16 mouse cellular contexts compared by ENCODE assay signal in genomic region chr10:36533633-36534335, GRCm38 (mm10). TPM values are rescaled to one million over a fixed set of nuclear protein-coding genes. Genes with fewer than 3 reads are reported as not detected.
DNase-seq lines count a peak whose midpoint lies in the region; ATAC-seq lines count a peak whose summit lies in the region.
"Had no signal": no experiment of that assay in that cellular context is flagged by ENCODE, and none has a peak within 500 bp of the region (broad histone marks: within the 10 kb centered on the region; RNA-seq: fewer than 3 reads in every experiment).

No protein-coding gene starts in this region.

- no peak overlapping the region for H3K27ac ChIP-seq in neural tube, embryonic 11.5 days (ENCODE audit: low read depth, low read length)
- no peak overlapping the region for H3K27ac ChIP-seq in forebrain, embryonic 15.5 days (replicated peaks)
- H3K27ac ChIP-seq in midbrain, embryonic 12.5 days (replicated peaks) = no peak overlapping the region
- H3K27ac ChIP-seq: heart, adult 2 months; liver, embryonic 15.5 days had no signal

- H3K9ac ChIP-seq in neural tube, embryonic 11.5 days (ENCODE audit: low read length) = no peak overlapping the region
- no peak overlapping the region for H3K9ac ChIP-seq in forebrain, embryonic 15.5 days (replicated peaks)
- H3K9ac ChIP-seq in midbrain, embryonic 12.5 days (replicated peaks) = no peak overlapping the region
- H3K9ac ChIP-seq: liver, embryonic 15.5 days had no signal

- 34% methylated on average over 4 of the region's 4 CpGs for WGBS in neural tube, embryonic 11.5 days
- 8% methylated on average over 4 of the region's 4 CpGs for WGBS in forebrain, embryonic 15.5 days
- WGBS in midbrain, embryonic 12.5 days = 24% methylated on average over 4 of the region's 4 CpGs

- intact Hi-C loops in left cerebral cortex, postnatal 36 days (cut with DNase I) = no loop called here

- H3K36me3 ChIP-seq in neural tube, embryonic 11.5 days (ENCODE audit: control insufficient read depth, insufficient read depth, low read length) = no peaks in the 10 kb centered on the region
- H3K36me3 ChIP-seq in forebrain, embryonic 15.5 days = no peaks in the 10 kb centered on the region
- H3K36me3 ChIP-seq in midbrain, embryonic 12.5 days = no peaks in the 10 kb centered on the region
- H3K36me3 ChIP-seq: liver, embryonic 15.5 days had no signal

- no peak overlapping the region for H3K4me3 ChIP-seq in neural tube, embryonic 11.5 days (ENCODE audit: low read depth, low read length)
- H3K4me3 ChIP-seq in forebrain, embryonic 15.5 days = no peak overlapping the region
- H3K4me3 ChIP-seq in midbrain, embryonic 12.5 days = no peak overlapping the region
- H3K4me3 ChIP-seq: erythroblast, embryonic 14.5 days; heart, adult 2 months; liver, embryonic 15.5 days had no signal

- H3K27me3 ChIP-seq in neural tube, embryonic 11.5 days (ENCODE audit: control insufficient read depth, insufficient read depth, low read length) = no peaks in the 10 kb centered on the region
- H3K27me3 ChIP-seq in forebrain, embryonic 15.5 days = no peaks in the 10 kb centered on the region
- H3K27me3 ChIP-seq in midbrain, embryonic 12.5 days = no peaks in the 10 kb centered on the region
- H3K27me3 ChIP-seq: liver, embryonic 15.5 days had no signal

- ATAC-seq in neural tube, embryonic 11.5 days (ENCODE audit: insufficient read depth, low FRiP score, low TSS enrichment) = peak; percentile 50; the same call in 1 of the 2 replicates
- peak; percentile 75 for ATAC-seq in forebrain, embryonic 15.5 days (replicated peaks)
- ATAC-seq in midbrain, embryonic 12.5 days (ENCODE audit: low FRiP score, low read depth) = peak; percentile 70; the same call in 1 of the 2 replicates
- ATAC-seq: CD4-positive, CD25-positive, alpha-beta regulatory T cell, adult 4 months had no signal

- no peaks in the 10 kb centered on the region for H3K9me3 ChIP-seq in neural tube, embryonic 11.5 days (ENCODE audit: control insufficient read depth, low read length)
- H3K9me3 ChIP-seq in forebrain, embryonic 15.5 days = no peaks in the 10 kb centered on the region
- H3K9me3 ChIP-seq in midbrain, embryonic 12.5 days = no peaks in the 10 kb centered on the region
- H3K9me3 ChIP-seq: liver, embryonic 15.5 days had no signal

- no peaks in the 10 kb centered on the region for H3K4me1 ChIP-seq in neural tube, embryonic 11.5 days (ENCODE audit: control insufficient read depth, insufficient read depth, low read length)
- peaks cover 9% of the 10 kb centered on the region; the same call in 1 of the 2 replicates for H3K4me1 ChIP-seq in forebrain, embryonic 15.5 days
- H3K4me1 ChIP-seq in midbrain, embryonic 12.5 days = peaks cover 6% of the 10 kb centered on the region; the same call in 1 of the 2 replicates
- H3K4me1 ChIP-seq: liver, embryonic 15.5 days had no signal

- peak; percentile 11 for DNase-seq in neural tube, embryonic 11.5 days (ENCODE audit: low spot score)
- no peak for DNase-seq in neural tube, embryonic 10.5 days (ENCODE audit: extremely low spot score, low spot score)
- no peak for DNase-seq in layer of hippocampus, adult 11-12 months (ENCODE audit: low spot score)
- DNase-seq in gastrocnemius, postnatal 25 days = no peak
- no peak for DNase-seq in left cerebral cortex, postnatal 36 days (ENCODE audit: low spot score in 2 of 2)
- DNase-seq: adrenal gland, postnatal 14 days; cerebellum, adult 11-12 months; heart, adult 2 months; kidney, postnatal 14 days had no signal

- no peak overlapping the region for H3K4me2 ChIP-seq in neural tube, embryonic 11.5 days (ENCODE audit: low read depth)
- H3K4me2 ChIP-seq in forebrain, embryonic 15.5 days (replicated peaks) = no peak overlapping the region
- H3K4me2 ChIP-seq in midbrain, embryonic 12.5 days (replicated peaks) = no peak overlapping the region
- H3K4me2 ChIP-seq: liver, embryonic 15.5 days had no signal

RNA-seq across cellular contexts. Expression of gene Hs3st5, which starts 27.2 kb away (rescaled TPM):
- 3.8 and 4.5 TPM in 2 replicates for polyA plus RNA-seq in neural tube, embryonic 11.5 days (2014; fragmentation: Nextera tagmentation; extraction: Ambion mirVana)
- polyA plus RNA-seq in forebrain, embryonic 15.5 days (2015; fragmentation: Nextera tagmentation; extraction: Ambion mirVana) = 7.4 and 9.9 TPM in 2 replicates
- 7.1 and 7.6 TPM in 2 replicates for polyA plus RNA-seq in midbrain, embryonic 12.5 days (2016; fragmentation: Nextera tagmentation; extraction: Ambion mirVana)
- total RNA-seq in gastrocnemius, postnatal 25 days (2021) = 1 to 10 TPM; 2.3 to 2.4 TPM
- 1 to 10 TPM; 5.9 to 9.2 TPM for total RNA-seq in left cerebral cortex, postnatal 36 days (2021)
- total RNA-seq: hematopoietic stem cell, adult 5-6 weeks had no signal
- polyA plus RNA-seq: CD4-positive, CD25-positive, alpha-beta regulatory T cell, adult 4 months; liver, embryonic 15.5 days; spleen, adult 2 months had no signal
